Comparison of ENCODE assay signal across 11 mouse cellular contexts in genomic region chr19:38245361-38246176, GRCm38 (mm10). TPM values are rescaled to one million over a fixed set of nuclear protein-coding genes. Genes with fewer than 3 reads are reported as not detected.
A peak's percentile ranks its signal among the peaks of the same experiment; 100 is the strongest.
DNase-seq lines count a peak whose midpoint lies in the region; ATAC-seq lines count a peak whose summit lies in the region.
"Had no signal": no experiment of that assay in that cellular context is flagged by ENCODE, and none has a peak within 500 bp of the region (broad histone marks: within the 10 kb centered on the region; RNA-seq: fewer than 3 reads in every experiment).

No protein-coding gene starts in this region.

- no peaks in the 10 kb centered on the region; the same call in 1 of the 2 replicates for H3K4me1 ChIP-seq in hindbrain, embryonic 11.5 days (replicated peaks; ENCODE audit: control insufficient read depth, insufficient read depth, low read length)
- peaks cover 10% of the 10 kb centered on the region; the same call in 1 of the 2 replicates for H3K4me1 ChIP-seq in hindbrain, embryonic 10.5 days (replicated peaks)
- H3K4me1 ChIP-seq in forebrain, embryonic 15.5 days: peaks cover 25% of the 10 kb centered on the region
- H3K4me1 ChIP-seq: liver, embryonic 12.5 days had no signal

- ATAC-seq in hindbrain, embryonic 11.5 days (ENCODE audit: low FRiP score): peak; percentile 38; the same call in 1 of the 2 replicates
- peak; percentile 74 for ATAC-seq in forebrain, embryonic 15.5 days (replicated peaks)
- ATAC-seq in megakaryocyte progenitor cell, adult 5-6 weeks (replicated peaks; ENCODE audit: poor library complexity): peak; percentile 65
- ATAC-seq: liver, embryonic 12.5 days had no signal

- no peak overlapping the region for H3K9ac ChIP-seq in hindbrain, embryonic 11.5 days (ENCODE audit: low read depth, low read length)
- H3K9ac ChIP-seq in forebrain, embryonic 15.5 days (replicated peaks): no peak overlapping the region; the same call in 1 of the 2 replicates
- H3K9ac ChIP-seq: liver, embryonic 12.5 days had no signal

- 69% methylated on average over 10 of the region's 10 CpGs for whole genome bisulfite sequencing in hindbrain, embryonic 11.5 days
- 79% methylated on average over 10 of the region's 10 CpGs for WGBS in hindbrain, embryonic 10.5 days
- WGBS in forebrain, embryonic 15.5 days: 16% methylated on average over 10 of the region's 10 CpGs

- H3K4me2 ChIP-seq in hindbrain, embryonic 11.5 days (replicated peaks; ENCODE audit: low read depth, low read length): no peak overlapping the region
- peak overlapping the region; percentile 8 for H3K4me2 ChIP-seq in forebrain, embryonic 15.5 days (replicated peaks)
- H3K4me2 ChIP-seq: liver, embryonic 12.5 days had no signal

- no peak overlapping the region for H3K4me3 ChIP-seq in hindbrain, embryonic 11.5 days (ENCODE audit: low read depth, low read length)
- H3K4me3 ChIP-seq in hindbrain, embryonic 10.5 days: no peak overlapping the region
- no peak overlapping the region for H3K4me3 ChIP-seq in forebrain, embryonic 15.5 days
- H3K4me3 ChIP-seq: liver, embryonic 12.5 days had no signal

- H3K27me3 ChIP-seq in hindbrain, embryonic 11.5 days (ENCODE audit: control insufficient read depth, insufficient read depth, low read length): no peaks in the 10 kb centered on the region
- H3K27me3 ChIP-seq in hindbrain, embryonic 10.5 days (ENCODE audit: insufficient read depth, poor library complexity, severe bottlenecking): no peaks in the 10 kb centered on the region
- no peaks in the 10 kb centered on the region for H3K27me3 ChIP-seq in forebrain, embryonic 15.5 days
- H3K27me3 ChIP-seq: liver, embryonic 12.5 days had no signal

- H3K27ac ChIP-seq in hindbrain, embryonic 11.5 days (ENCODE audit: low read depth, low read length): peak overlapping the region; percentile 30
- no peak overlapping the region for H3K27ac ChIP-seq in hindbrain, embryonic 10.5 days
- H3K27ac ChIP-seq in forebrain, embryonic 15.5 days (replicated peaks): peak overlapping the region; percentile 83
- H3K27ac ChIP-seq: liver, embryonic 12.5 days had no signal

- DNase-seq in hindbrain, embryonic 11.5 days (ENCODE audit: low spot score): no peak
- no peak for DNase-seq in hindbrain, embryonic 10.5 days (ENCODE audit: low spot score)
- peak; percentile 64 for DNase-seq in A20 (ENCODE audit: low read depth, low spot score)
- no peak for DNase-seq in cerebellum, postnatal 25 days
- DNase-seq in kidney, postnatal 4 days: no peak
- DNase-seq in kidney, postnatal 10 days: no peak
- DNase-seq: cerebellum, adult 9-11 months; heart, postnatal 36 days had no signal

- no peaks in the 10 kb centered on the region for H3K9me3 ChIP-seq in hindbrain, embryonic 11.5 days (ENCODE audit: control insufficient read depth, low read length)
- no peaks in the 10 kb centered on the region for H3K9me3 ChIP-seq in hindbrain, embryonic 10.5 days
- no peaks in the 10 kb centered on the region for H3K9me3 ChIP-seq in forebrain, embryonic 15.5 days
- H3K9me3 ChIP-seq: liver, embryonic 12.5 days had no signal

- H3K36me3 ChIP-seq in hindbrain, embryonic 11.5 days (ENCODE audit: control insufficient read depth, insufficient read depth, low read length): no peaks in the 10 kb centered on the region
- H3K36me3 ChIP-seq in hindbrain, embryonic 10.5 days: no peaks in the 10 kb centered on the region
- H3K36me3 ChIP-seq in forebrain, embryonic 15.5 days: no peaks in the 10 kb centered on the region
- H3K36me3 ChIP-seq: liver, embryonic 12.5 days had no signal

RNA-seq across cellular contexts. Expression of gene Lgi1, which starts 18.8 kb away (rescaled TPM):
- 2.1 TPM in 2 replicates for polyA plus RNA-seq in hindbrain, embryonic 11.5 days (2014; fragmentation: Nextera tagmentation; extraction: Ambion mirVana)
- 1.1 and 2.2 TPM in 2 replicates for polyA plus RNA-seq in hindbrain, embryonic 10.5 days (2016; fragmentation: Nextera tagmentation; extraction: Ambion mirVana)
- 13.0 and 14.4 TPM in 2 replicates for polyA plus RNA-seq in forebrain, embryonic 15.5 days (2015; fragmentation: Nextera tagmentation; extraction: Ambion mirVana)
- 0.02 TPM in 1 of 2 replicates, not detected in the other for total RNA-seq in megakaryocyte progenitor cell, adult 5-6 weeks (2015)
- not detected in 2 replicates for total RNA-seq in megakaryocyte progenitor cell, adult 5-6 weeks (2017)

RNA-seq across cellular contexts. Expression of gene Fra10ac1, which starts 21.6 kb away (rescaled TPM):
- polyA plus RNA-seq in hindbrain, embryonic 11.5 days (2014; fragmentation: Nextera tagmentation; extraction: Ambion mirVana): 47.2 and 54.0 TPM in 2 replicates
- polyA plus RNA-seq in hindbrain, embryonic 10.5 days (2016; fragmentation: Nextera tagmentation; extraction: Ambion mirVana): 41.4 and 43.1 TPM in 2 replicates
- polyA plus RNA-seq in forebrain, embryonic 15.5 days (2015; fragmentation: Nextera tagmentation; extraction: Ambion mirVana): 53.7 and 54.9 TPM in 2 replicates
- 31.1 and 33.8 TPM in 2 replicates for total RNA-seq in megakaryocyte progenitor cell, adult 5-6 weeks (2015)
- 38.8 and 52.2 TPM in 2 replicates for total RNA-seq in megakaryocyte progenitor cell, adult 5-6 weeks (2017)
